Mouse (Mus musculus) lung, postnatal 0 days (tissue): ENCODE measurements around the gene 2810459M11Rik.

Experiments
- CTCF ChIP-seq: IDR thresholded peaks from 2 replicates; pipeline ENCODE4 v1.5.1; 2016; ENCODE audit warnings: antibody characterized with exemption, mild to moderate bottlenecking
- EP300 ChIP-seq: IDR thresholded peaks from 2 replicates; pipeline ENCODE4 v1.6.1; 2016; ENCODE audit warnings: antibody characterized with exemption, mild to moderate bottlenecking, control low read depth

DNA sequence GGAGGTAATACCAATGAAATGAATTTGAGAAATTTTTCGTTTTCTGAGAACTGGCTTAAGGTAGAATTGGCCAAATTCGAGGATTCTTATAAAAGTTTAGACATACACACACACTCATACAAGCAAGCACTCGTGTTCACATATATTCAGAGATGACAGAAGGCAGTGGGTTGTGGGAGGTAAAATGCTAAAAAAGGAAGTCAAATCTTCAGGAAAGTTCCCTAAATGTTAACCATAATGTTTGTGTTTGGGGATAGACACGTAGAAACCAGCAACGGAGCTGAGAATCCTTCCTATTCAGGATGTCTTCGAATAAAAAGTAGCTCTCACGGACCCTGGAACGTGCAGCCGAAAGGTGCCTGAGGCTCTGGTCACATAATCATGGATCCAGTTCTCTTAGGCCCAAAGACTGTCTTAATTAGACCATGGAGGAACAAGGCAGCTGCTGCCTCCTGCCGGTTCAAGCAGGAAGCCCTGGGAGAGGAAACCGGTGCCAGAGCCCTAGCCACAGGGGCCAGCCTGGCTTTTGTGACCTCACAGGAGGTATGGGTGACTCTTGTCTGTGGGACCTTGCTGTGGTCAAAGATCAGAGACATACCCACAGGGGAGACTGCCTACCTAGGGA lies 24.2 kb upstream of the 2810459M11Rik start:
- TF ChIP-seq EP300 (no peak), CTCF (peak; percentile 46)
